Mouse (Mus musculus): ENCODE data around the gene Amigo3. TPM values are rescaled to one million over a fixed set of nuclear protein-coding genes. Genes with fewer than 3 reads are reported as not detected.

Gene Amigo3
- polyA plus RNA-seq, 1 experiment from 2014 or later: 0.86 TPM

DNA sequence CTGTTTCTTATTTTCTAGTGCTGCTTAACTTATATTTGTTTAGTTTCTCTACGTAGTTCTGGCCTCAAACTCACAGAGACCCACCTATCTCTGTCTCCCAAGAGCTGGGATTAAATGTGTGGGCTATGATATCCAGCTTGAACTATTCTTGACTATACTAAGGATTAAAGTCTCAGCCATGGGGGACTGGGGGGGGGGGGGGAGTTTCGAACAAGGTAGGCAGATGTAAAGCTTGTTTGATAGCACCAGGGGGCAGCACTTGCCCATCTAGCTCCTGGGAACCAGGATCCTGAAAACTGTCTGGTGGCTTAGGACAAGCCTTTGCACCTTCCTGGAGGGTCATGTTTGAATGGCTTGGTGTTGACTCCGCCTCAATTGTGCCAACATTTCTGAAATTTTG lies 42.6 kb downstream of the Amigo3 start:
- peak; percentile 59 for ATAC-seq
- H3K4me2 ChIP-seq (ENCODE audit: low read depth, low read length): peak overlapping the region; percentile 92
- DNase-seq: peak; percentile 85
- no peaks in the 10 kb centered on the region for H3K27me3 ChIP-seq (ENCODE audit: insufficient read depth, low read length)
- peak overlapping the region; percentile 76 for H3K4me3 ChIP-seq (ENCODE audit: low read depth, low read length)
- H3K9ac ChIP-seq (replicated peaks): peak overlapping the region; percentile 92
- no peaks in the 10 kb centered on the region for H3K9me3 ChIP-seq (ENCODE audit: low read length)
- TF ChIP-seq CTCF (IDR thresholded peaks at IDR 0.05; ENCODE audit: low read depth) (peak; percentile 90), EP300 (IDR thresholded peaks at IDR 0.05; ENCODE audit: low read depth) (no peak)
- peak overlapping the region; percentile 98 for H3K27ac ChIP-seq (ENCODE audit: low read depth)
- 4% methylated on average over 3 of the region's 3 CpGs for WGBS (ENCODE audit: insufficient replicate concordance)
- peaks cover 33% of the 10 kb centered on the region for H3K4me1 ChIP-seq (ENCODE audit: insufficient read depth)
- peaks cover 25% of the 10 kb centered on the region for H3K36me3 ChIP-seq (replicated peaks; ENCODE audit: insufficient read depth, low read length)

GRCm38 (mm10) chr9:108095949-108096712 lies 43.2 kb downstream of the Amigo3 start:
- H3K4me3 ChIP-seq (ENCODE audit: low read depth, low read length): peak overlapping the region; percentile 76
- H3K4me1 ChIP-seq (ENCODE audit: insufficient read depth): peaks cover 33% of the 10 kb centered on the region
- no peaks in the 10 kb centered on the region for H3K27me3 ChIP-seq (ENCODE audit: insufficient read depth, low read length)
- peak; percentile 57 for ATAC-seq
- H3K9ac ChIP-seq (replicated peaks): peak overlapping the region; percentile 92
- peak; percentile 57 for DNase-seq
- no peaks in the 10 kb centered on the region for H3K9me3 ChIP-seq (ENCODE audit: low read length)
- H3K4me2 ChIP-seq (ENCODE audit: low read depth, low read length): peak overlapping the region; percentile 92
- peak overlapping the region; percentile 98 for H3K27ac ChIP-seq (ENCODE audit: low read depth)
- peaks cover 19% of the 10 kb centered on the region for H3K36me3 ChIP-seq (replicated peaks; ENCODE audit: insufficient read depth, low read length)
- 40% methylated on average over 10 of the region's 10 CpGs for WGBS (ENCODE audit: insufficient replicate concordance)
- TF ChIP-seq EP300 (IDR thresholded peaks at IDR 0.05; ENCODE audit: low read depth) (peak; percentile 14; the same call in 1 of the 2 replicates), CTCF (IDR thresholded peaks at IDR 0.05; ENCODE audit: low read depth) (peak; percentile 54)

- Histone ChIP-seq H3K4me2 (ENCODE audit: low read depth, low read length) (no peak overlapping the region), H3K4me1 (ENCODE audit: insufficient read depth) (peaks cover 26% of the 10 kb centered on the region), H3K27me3 (ENCODE audit: insufficient read depth, low read length) (no peaks in the 10 kb centered on the region), H3K4me3 (ENCODE audit: low read depth, low read length) (no peak overlapping the region), H3K9me3 (ENCODE audit: low read length) (no peaks in the 10 kb centered on the region), H3K9ac (replicated peaks) (no peak overlapping the region), H3K36me3 (replicated peaks; ENCODE audit: insufficient read depth, low read length) (no peaks in the 10 kb centered on the region), H3K27ac (ENCODE audit: low read depth) (no peak overlapping the region)
- TF ChIP-seq CTCF (IDR thresholded peaks at IDR 0.05; ENCODE audit: low read depth) (no peak), EP300 (IDR thresholded peaks at IDR 0.05; ENCODE audit: low read depth) (no peak)
- ATAC-seq: no peak
- 89% methylated on average over 8 of the region's 8 CpGs for WGBS (ENCODE audit: insufficient replicate concordance)
- DNase-seq: no peak
Measured at GRCm38 (mm10) chr9:108099619-108100018, 46.7 kb downstream of the Amigo3 start.

DNA sequence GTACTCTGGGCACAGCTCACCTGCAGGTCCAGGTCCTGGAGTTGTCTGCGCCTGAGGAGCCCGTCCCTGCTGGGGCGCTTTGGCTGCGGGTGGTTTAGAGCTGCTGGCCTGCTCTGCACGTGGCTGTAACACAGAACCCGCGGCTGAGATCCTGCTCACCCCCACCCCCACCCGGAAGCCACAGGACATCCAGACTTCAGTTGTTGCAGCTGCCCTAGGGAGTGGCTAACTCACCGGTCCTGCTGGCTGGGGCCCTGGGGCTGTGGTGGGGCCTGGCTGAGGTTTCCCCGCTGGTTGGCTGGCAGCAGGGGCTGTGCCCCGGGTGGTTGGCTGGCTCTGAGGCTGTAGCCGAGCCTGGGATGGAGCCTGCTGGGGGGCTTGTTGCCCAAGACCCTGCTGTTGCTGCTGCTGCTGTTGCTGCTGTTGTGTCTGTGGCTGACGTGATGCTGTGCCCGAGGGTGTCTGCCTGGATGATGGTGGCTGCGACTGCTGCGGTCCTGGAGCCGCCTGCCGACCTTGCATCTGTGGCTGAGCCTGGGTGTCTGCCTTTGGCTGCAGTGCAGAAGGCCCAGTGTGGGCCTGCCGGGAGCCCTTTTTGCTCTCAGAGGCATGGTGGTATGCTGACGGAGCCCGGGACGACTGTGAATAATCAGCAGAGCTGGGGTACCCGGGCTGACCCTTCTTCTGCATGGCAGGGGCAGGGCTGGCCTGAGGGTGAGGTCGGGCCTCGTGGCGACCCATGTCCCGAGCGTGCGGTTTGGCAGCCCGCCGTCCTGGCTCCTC lies 52.0 kb downstream of the Amigo3 start:
- Histone ChIP-seq H3K9ac (replicated peaks) (peak overlapping the region; percentile 47), H3K27me3 (ENCODE audit: insufficient read depth, low read length) (peaks cover 3% of the 10 kb centered on the region; the same call in 1 of the 2 replicates), H3K27ac (ENCODE audit: low read depth) (peak overlapping the region; percentile 31), H3K4me3 (ENCODE audit: low read depth, low read length) (peak overlapping the region; percentile 29), H3K9me3 (ENCODE audit: low read length) (no peaks in the 10 kb centered on the region), H3K4me2 (ENCODE audit: low read depth, low read length) (peak overlapping the region; percentile 62), H3K4me1 (ENCODE audit: insufficient read depth) (peaks cover 25% of the 10 kb centered on the region), H3K36me3 (replicated peaks; ENCODE audit: insufficient read depth, low read length) (no peaks in the 10 kb centered on the region)
- no peak for TF ChIP-seq CTCF (IDR thresholded peaks at IDR 0.05; ENCODE audit: low read depth)
- peak; percentile 79 for DNase-seq
- 44% methylated on average over 31 of the region's 31 CpGs for WGBS (ENCODE audit: insufficient replicate concordance)
- peak; percentile 85 for ATAC-seq

Small RNA genes within 50 kb of the gene (microRNA-seq; reads per million reads assigned to microRNA genes)
- not detected for gene Gm47303
- gene Mir7088: 5.3 reads per million, percentile 8 among the genes with 10 or more reads in this experiment

Other genes starting within 250 kb of the Amigo3 start
- 14.3 and 17.0 TPM in 2 replicates for gene Rbm6, start 179.9 kb upstream of the Amigo3 start, polyA plus RNA-seq (2015; fragmentation: Nextera tagmentation; extraction: Ambion mirVana)
- 5.3 and 5.8 TPM in 2 replicates for gene Mon1a, start 165.0 kb upstream of the Amigo3 start, polyA plus RNA-seq (2015; fragmentation: Nextera tagmentation; extraction: Ambion mirVana)
- 0.37 and 0.38 TPM in 2 replicates for gene Mst1r, start 146.3 kb upstream of the Amigo3 start, polyA plus RNA-seq (2015; fragmentation: Nextera tagmentation; extraction: Ambion mirVana)
- not detected in 2 replicates for gene Actl11, start 124.7 kb upstream of the Amigo3 start, polyA plus RNA-seq (2015; fragmentation: Nextera tagmentation; extraction: Ambion mirVana)
- 0.04 and 0.09 TPM in 2 replicates for gene Camkv, start 117.5 kb upstream of the Amigo3 start, polyA plus RNA-seq (2015; fragmentation: Nextera tagmentation; extraction: Ambion mirVana)
- gene Traip, start 103.0 kb upstream of the Amigo3 start, polyA plus RNA-seq (2015; fragmentation: Nextera tagmentation; extraction: Ambion mirVana): 5.4 and 6.5 TPM in 2 replicates
- gene Uba7, start 77.7 kb upstream of the Amigo3 start, polyA plus RNA-seq (2015; fragmentation: Nextera tagmentation; extraction: Ambion mirVana): 32.0 and 33.2 TPM in 2 replicates
- 0.12 and 0.31 TPM in 2 replicates for gene Gm20661, start 70.1 kb upstream of the Amigo3 start, polyA plus RNA-seq (2015; fragmentation: Nextera tagmentation; extraction: Ambion mirVana)
- gene Inka1, start 67.3 kb upstream of the Amigo3 start, polyA plus RNA-seq (2015; fragmentation: Nextera tagmentation; extraction: Ambion mirVana): 28.5 and 30.6 TPM in 2 replicates
- gene Cdhr4, start 60.7 kb upstream of the Amigo3 start, polyA plus RNA-seq (2015; fragmentation: Nextera tagmentation; extraction: Ambion mirVana): 0.75 and 1.1 TPM in 2 replicates
- 0.07 TPM in 1 of 2 replicates, not detected in the other for gene Gm20662, start 56.8 kb upstream of the Amigo3 start, polyA plus RNA-seq (2015; fragmentation: Nextera tagmentation; extraction: Ambion mirVana)
- 18.4 and 19.8 TPM in 2 replicates for gene Ip6k1, start 50.7 kb upstream of the Amigo3 start, polyA plus RNA-seq (2015; fragmentation: Nextera tagmentation; extraction: Ambion mirVana)
- 12.2 and 12.6 TPM in 2 replicates for gene Gmppb, start 3.9 kb upstream of the Amigo3 start, polyA plus RNA-seq (2015; fragmentation: Nextera tagmentation; extraction: Ambion mirVana)
- gene Mst1, start 27.3 kb downstream of the Amigo3 start, polyA plus RNA-seq (2015; fragmentation: Nextera tagmentation; extraction: Ambion mirVana): 81.4 and 93.0 TPM in 2 replicates
- gene Rnf123, start 30.2 kb downstream of the Amigo3 start, polyA plus RNA-seq (2015; fragmentation: Nextera tagmentation; extraction: Ambion mirVana): 45.2 and 50.1 TPM in 2 replicates
- 67.7 and 75.2 TPM in 2 replicates for gene Apeh, start 41.4 kb downstream of the Amigo3 start, polyA plus RNA-seq (2015; fragmentation: Nextera tagmentation; extraction: Ambion mirVana)
- 0.58 and 0.59 TPM in 2 replicates for gene Bsn, start 137.2 kb downstream of the Amigo3 start, polyA plus RNA-seq (2015; fragmentation: Nextera tagmentation; extraction: Ambion mirVana)
- 20.0 and 20.8 TPM in 2 replicates for gene Dag1, start 210.8 kb downstream of the Amigo3 start, polyA plus RNA-seq (2015; fragmentation: Nextera tagmentation; extraction: Ambion mirVana)
- 7.7 and 9.5 TPM in 2 replicates for gene Nicn1, start 237.3 kb downstream of the Amigo3 start, polyA plus RNA-seq (2015; fragmentation: Nextera tagmentation; extraction: Ambion mirVana)
- gene Amt, start 243.7 kb downstream of the Amigo3 start, polyA plus RNA-seq (2015; fragmentation: Nextera tagmentation; extraction: Ambion mirVana): 10.9 and 13.5 TPM in 2 replicates